Mouse (Mus musculus): ENCODE measurements at regions not wholly inside any gene's neighbourhood (a gene's known extent, or its start where the extent isn't known, plus 50 kb on each side); places are given as distances from the start of the nearest gene placed in this dataset.

DNA sequence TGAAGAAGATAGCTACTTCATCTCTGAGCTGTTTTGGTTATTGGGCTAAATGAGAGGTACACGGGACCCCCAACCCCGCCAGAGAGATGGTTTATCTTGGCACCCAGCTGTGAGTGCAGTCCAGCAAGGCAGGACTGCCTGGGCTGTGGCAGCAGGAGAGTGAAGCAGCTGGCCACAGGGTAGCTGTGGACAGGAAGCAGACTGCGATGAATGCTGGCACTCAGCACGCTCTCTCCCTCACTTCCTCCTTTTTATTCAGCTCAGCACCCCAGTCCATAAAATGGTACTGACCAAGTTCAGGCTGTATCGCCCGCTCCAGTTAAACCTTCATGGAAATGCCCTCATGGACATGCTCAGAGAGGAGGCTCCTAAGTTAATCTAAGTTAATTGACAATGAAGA, 67.4 kb upstream of the Klf7 start:
- in situ Hi-C loops (cut with MboI; ENCODE audit: low sequenced_read_pairs in 2 of 2, unreplicated experiment in 2 of 2): no loop called here
- H3K4me1 ChIP-seq (ENCODE audit: control insufficient read depth in 2 of 2, insufficient read depth in 2 of 2, low read length in 2 of 2, poor library complexity in 1 of 2): no peaks in the 10 kb centered on the region

GRCm38 (mm10) chr1:64187796-64188513, 65.9 kb upstream of the Klf7 start:
- Histone ChIP-seq H3K4me1 (ENCODE audit: control insufficient read depth in 2 of 2, insufficient read depth in 2 of 2, low read length in 2 of 2, poor library complexity in 1 of 2) (no peaks in the 10 kb centered on the region), H3K4me3 (ENCODE audit: insufficient read depth in 1 of 2, low read depth in 1 of 2, low read length in 2 of 2, poor library complexity in 1 of 2, severe bottlenecking in 1 of 2) (no peak overlapping the region), H3K9ac (ENCODE audit: insufficient read depth, low read depth, low read length, poor library complexity, severe bottlenecking) (no peak overlapping the region), H3K36me3 (ENCODE audit: control insufficient read depth, insufficient read depth, low read length, poor library complexity, severe bottlenecking) (no peaks in the 10 kb centered on the region), H3K27ac (ENCODE audit: insufficient read depth, low read depth, low read length, poor library complexity, severe bottlenecking) (no peak overlapping the region), H3K9me3 (ENCODE audit: control insufficient read depth, insufficient read depth, low read depth, low read length) (no peaks in the 10 kb centered on the region)
- TF ChIP-seq MAFK (IDR thresholded peaks at IDR 0.05; ENCODE audit: insufficient read depth, low read depth, low read length) (no peak), HCFC1 (IDR thresholded peaks at IDR 0.05; ENCODE audit: borderline replicate concordance, insufficient read depth, low read length) (no peak), ZNF384 (IDR thresholded peaks at IDR 0.05; ENCODE audit: low read depth, low read length) (no peak)
- no peak for DNase-seq (ENCODE audit: low read depth, low spot score)
- in situ Hi-C loops (cut with MboI; ENCODE audit: low sequenced_read_pairs in 2 of 2, unreplicated experiment in 2 of 2): no loop called here

More for the DNA sequence above, 67.4 kb upstream of the Klf7 start:
- Histone ChIP-seq H3K4me3 (ENCODE audit: insufficient read depth in 1 of 2, low read depth in 1 of 2, low read length in 2 of 2, poor library complexity in 1 of 2, severe bottlenecking in 1 of 2) (no peak overlapping the region), H3K9ac (ENCODE audit: insufficient read depth, low read depth, low read length, poor library complexity, severe bottlenecking) (no peak overlapping the region), H3K36me3 (ENCODE audit: control insufficient read depth, insufficient read depth, low read length, poor library complexity, severe bottlenecking) (no peaks in the 10 kb centered on the region), H3K27ac (ENCODE audit: insufficient read depth, low read depth, low read length, poor library complexity, severe bottlenecking) (no peak overlapping the region), H3K9me3 (ENCODE audit: control insufficient read depth, insufficient read depth, low read depth, low read length) (no peaks in the 10 kb centered on the region)
- no peak for DNase-seq (ENCODE audit: low read depth, low spot score)
- TF ChIP-seq HCFC1 (IDR thresholded peaks at IDR 0.05; ENCODE audit: borderline replicate concordance, insufficient read depth, low read length): no peak
- TF ChIP-seq ZNF384 (IDR thresholded peaks at IDR 0.05; ENCODE audit: low read depth, low read length): no peak
- TF ChIP-seq MAFK (IDR thresholded peaks at IDR 0.05; ENCODE audit: insufficient read depth, low read depth, low read length): no peak
- no peak for TF ChIP-seq ZC3H11A (IDR thresholded peaks at IDR 0.05; ENCODE audit: borderline replicate concordance, low read depth, low read length)
- TF ChIP-seq CHD2 (IDR thresholded peaks at IDR 0.05; ENCODE audit: low read depth, low read length): no peak

GRCm38 (mm10) chr1:64173708-64174107, 51.6 kb upstream of the Klf7 start:
- in situ Hi-C loops (cut with MboI; ENCODE audit: low sequenced_read_pairs in 2 of 2, unreplicated experiment in 2 of 2): no loop called here
- no peak for DNase-seq (ENCODE audit: low read depth, low spot score)
- H3K9me3 ChIP-seq (ENCODE audit: control insufficient read depth, insufficient read depth, low read depth, low read length): no peaks in the 10 kb centered on the region
- no peaks in the 10 kb centered on the region for H3K4me1 ChIP-seq (ENCODE audit: control insufficient read depth in 2 of 2, insufficient read depth in 2 of 2, low read length in 2 of 2, poor library complexity in 1 of 2)
- TF ChIP-seq MAFK (IDR thresholded peaks at IDR 0.05; ENCODE audit: insufficient read depth, low read depth, low read length): no peak
- TF ChIP-seq CHD2 (IDR thresholded peaks at IDR 0.05; ENCODE audit: low read depth, low read length): no peak
- TF ChIP-seq ZNF384 (IDR thresholded peaks at IDR 0.05; ENCODE audit: low read depth, low read length): no peak
- TF ChIP-seq HCFC1 (IDR thresholded peaks at IDR 0.05; ENCODE audit: borderline replicate concordance, insufficient read depth, low read length): no peak
- no peak for TF ChIP-seq ZC3H11A (IDR thresholded peaks at IDR 0.05; ENCODE audit: borderline replicate concordance, low read depth, low read length)
- H3K4me3 ChIP-seq (ENCODE audit: insufficient read depth in 1 of 2, low read depth in 1 of 2, low read length in 2 of 2, poor library complexity in 1 of 2, severe bottlenecking in 1 of 2): no peak overlapping the region
- H3K27ac ChIP-seq (ENCODE audit: insufficient read depth, low read depth, low read length, poor library complexity, severe bottlenecking): no peak overlapping the region
- H3K9ac ChIP-seq (ENCODE audit: insufficient read depth, low read depth, low read length, poor library complexity, severe bottlenecking): no peak overlapping the region
- H3K36me3 ChIP-seq (ENCODE audit: control insufficient read depth, insufficient read depth, low read length, poor library complexity, severe bottlenecking): no peaks in the 10 kb centered on the region

GRCm38 (mm10) chr1:64172122-64172521, 50.0 kb upstream of the Klf7 start:
- Histone ChIP-seq H3K4me1 (ENCODE audit: control insufficient read depth in 2 of 2, insufficient read depth in 2 of 2, low read length in 2 of 2, poor library complexity in 1 of 2) (no peaks in the 10 kb centered on the region), H3K27ac (ENCODE audit: insufficient read depth, low read depth, low read length, poor library complexity, severe bottlenecking) (no peak overlapping the region), H3K4me3 (ENCODE audit: insufficient read depth in 1 of 2, low read depth in 1 of 2, low read length in 2 of 2, poor library complexity in 1 of 2, severe bottlenecking in 1 of 2) (no peak overlapping the region), H3K9me3 (ENCODE audit: control insufficient read depth, insufficient read depth, low read depth, low read length) (no peaks in the 10 kb centered on the region), H3K36me3 (ENCODE audit: control insufficient read depth, insufficient read depth, low read length, poor library complexity, severe bottlenecking) (no peaks in the 10 kb centered on the region), H3K9ac (ENCODE audit: insufficient read depth, low read depth, low read length, poor library complexity, severe bottlenecking) (no peak overlapping the region)
- TF ChIP-seq MAFK (IDR thresholded peaks at IDR 0.05; ENCODE audit: insufficient read depth, low read depth, low read length): no peak
- in situ Hi-C loops (cut with MboI; ENCODE audit: low sequenced_read_pairs in 2 of 2, unreplicated experiment in 2 of 2): no loop called here
- DNase-seq (ENCODE audit: low read depth, low spot score): no peak
